Mouse (Mus musculus): ENCODE results near the gene Dnaja4. TPM values are rescaled to one million over a fixed set of nuclear protein-coding genes. Genes with fewer than 3 reads are reported as not detected.

Gene Dnaja4
- 90.6 TPM for polyA plus RNA-seq (2014; fragmentation: Illumina TruSeq; extraction: RNeasy Lipid Tissue Mini Kit (QIAGEN cat#74804); ENCODE audit: low read depth, low replicate concordance)

GRCm38 (mm10) chr9:54698318-54699086 lies at the start of gene Dnaja4:
Gene Dnaja4, plus strand, starts transcription at chr9:54698873.

DNA sequence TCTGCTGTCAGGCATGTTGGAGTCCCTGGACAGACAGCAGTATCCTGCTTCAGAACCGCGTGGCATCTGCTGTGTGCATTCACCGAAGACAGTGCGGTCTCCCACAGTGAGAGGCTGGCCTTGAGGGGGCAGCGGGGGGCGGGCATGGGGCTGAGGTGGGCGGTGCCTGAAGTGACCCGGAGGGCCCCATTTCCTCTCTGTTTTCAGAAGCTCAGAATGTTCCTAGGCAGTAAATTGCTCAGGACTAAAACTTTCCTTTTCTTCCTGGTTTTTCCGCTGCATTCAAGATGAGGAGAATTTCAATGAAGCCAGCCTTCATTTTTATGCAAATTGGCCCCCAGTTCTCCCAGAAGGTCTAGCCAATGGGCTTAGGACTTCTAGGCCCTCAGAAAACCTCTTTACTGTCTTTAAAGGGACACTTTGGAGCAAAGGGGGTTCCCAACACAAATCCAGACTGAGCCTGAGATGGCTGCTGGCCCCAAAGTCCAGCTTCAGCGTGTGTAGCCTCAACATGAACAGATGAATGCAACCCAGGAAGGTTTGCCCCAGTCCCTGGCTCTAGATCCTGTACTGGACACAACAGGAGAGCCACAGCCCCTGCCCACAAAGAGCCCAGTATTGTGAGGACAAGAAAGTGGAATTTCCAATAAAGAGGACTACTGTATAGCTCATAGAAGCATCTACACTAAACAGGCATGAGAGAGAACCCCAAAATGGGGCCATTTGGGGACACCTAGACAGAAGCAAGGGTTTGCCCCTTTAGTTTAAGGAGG lies 36.9 kb upstream of the Dnaja4 start, which contains the start of gene Acsbg1:
TSS of gene Acsbg1 (minus strand) at position 266 of the 773 bp plus-strand sequence.

DNA sequence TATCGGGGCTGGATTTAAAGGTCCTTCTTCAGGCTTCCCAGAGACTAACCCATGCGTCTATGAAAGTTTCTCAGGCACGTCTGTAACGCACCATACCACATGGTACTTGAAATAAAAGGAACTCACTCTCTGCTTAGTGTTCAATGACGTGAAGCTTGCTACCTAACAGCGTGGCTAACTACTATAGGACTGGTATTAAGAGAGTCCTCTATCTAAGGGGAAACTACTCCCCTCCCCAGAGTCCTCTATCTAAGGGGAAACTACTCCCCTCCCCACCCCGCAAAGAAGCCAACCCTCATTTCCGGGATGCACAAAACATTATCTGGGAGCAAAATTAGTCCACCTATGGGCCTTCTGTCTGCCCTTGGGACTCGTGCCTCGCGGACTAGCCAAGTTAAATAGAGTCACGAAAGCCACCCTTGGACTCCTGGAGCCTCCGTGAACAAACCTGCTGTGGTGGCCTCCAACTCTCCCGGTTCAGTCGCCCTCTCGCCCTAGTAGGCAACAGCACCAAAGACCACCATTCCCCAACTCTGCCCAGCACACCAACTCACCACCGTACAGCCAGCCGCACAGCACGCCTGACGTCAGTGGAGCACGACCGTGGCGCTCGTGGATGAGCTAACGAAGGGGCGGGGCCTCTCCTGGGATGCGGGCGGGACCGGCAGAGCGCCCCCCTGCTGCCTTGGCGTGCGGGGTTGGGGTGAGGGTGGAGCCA lies 35.4 kb downstream of the Dnaja4 start, which contains the start of gene Wdr61:
TSS of gene Wdr61 (minus strand) at position 599 of the 718 bp plus-strand sequence.

DNA sequence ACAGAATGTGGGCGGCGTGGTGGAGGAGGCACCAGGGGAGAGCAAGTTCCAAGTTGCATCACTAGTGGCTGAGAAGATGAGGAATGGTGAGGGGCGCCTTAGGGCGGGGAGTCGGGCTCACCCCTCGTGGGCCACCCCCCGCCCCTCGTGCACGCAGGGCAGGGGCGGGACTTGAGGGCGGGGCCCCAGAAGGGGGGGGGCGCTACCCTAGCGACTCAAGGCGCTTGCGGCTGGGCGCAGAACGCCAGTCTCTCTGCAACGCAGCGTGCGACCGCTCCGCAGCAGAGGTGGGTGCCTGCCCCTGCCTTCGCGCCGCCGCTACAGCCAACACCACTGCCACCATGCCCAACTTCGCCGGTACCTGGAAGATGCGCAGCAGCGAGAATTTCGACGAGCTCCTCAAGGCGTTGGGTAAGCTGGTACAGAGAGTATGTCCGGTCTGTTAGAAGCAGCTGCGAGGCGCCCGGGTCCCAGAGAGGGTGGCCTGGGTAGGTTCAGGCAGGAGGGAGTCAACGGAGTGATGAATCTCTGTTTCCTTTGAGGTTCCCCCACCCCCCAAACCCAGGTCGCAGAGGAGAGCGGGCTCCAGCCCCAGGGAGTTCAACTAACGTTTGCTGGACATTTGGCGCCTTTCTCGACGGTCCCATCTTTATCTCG lies 66.0 kb downstream of the Dnaja4 start, which contains the start of gene Crabp1:
TSS of gene Crabp1 (plus strand) at position 188 of the 657 bp plus-strand sequence.

Other genes starting within 250 kb of the Dnaja4 start
- 17.8 TPM for gene Dmxl2, start 197.2 kb upstream of the Dnaja4 start, polyA plus RNA-seq (2014; fragmentation: Illumina TruSeq; extraction: RNeasy Lipid Tissue Mini Kit (QIAGEN cat#74804); ENCODE audit: low read depth, low replicate concordance)
- not detected for gene Sh2d7, start 159.9 kb upstream of the Dnaja4 start, polyA plus RNA-seq (2014; fragmentation: Illumina TruSeq; extraction: RNeasy Lipid Tissue Mini Kit (QIAGEN cat#74804); ENCODE audit: low read depth, low replicate concordance)
- 4.3 TPM for gene Cib2, start 138.7 kb upstream of the Dnaja4 start, polyA plus RNA-seq (2014; fragmentation: Illumina TruSeq; extraction: RNeasy Lipid Tissue Mini Kit (QIAGEN cat#74804); ENCODE audit: low read depth, low replicate concordance)
- 702 TPM for gene Idh3a, start 112.5 kb upstream of the Dnaja4 start, polyA plus RNA-seq (2014; fragmentation: Illumina TruSeq; extraction: RNeasy Lipid Tissue Mini Kit (QIAGEN cat#74804); ENCODE audit: low read depth, low replicate concordance)
- gene Acsbg1, start 37.0 kb upstream of the Dnaja4 start, polyA plus RNA-seq (2014; fragmentation: Illumina TruSeq; extraction: RNeasy Lipid Tissue Mini Kit (QIAGEN cat#74804); ENCODE audit: low read depth, low replicate concordance), result 0.29 TPM
- gene Wdr61, start 35.6 kb downstream of the Dnaja4 start, polyA plus RNA-seq (2014; fragmentation: Illumina TruSeq; extraction: RNeasy Lipid Tissue Mini Kit (QIAGEN cat#74804); ENCODE audit: low read depth, low replicate concordance), result 42.7 TPM
- gene Crabp1, start 65.9 kb downstream of the Dnaja4 start, polyA plus RNA-seq (2014; fragmentation: Illumina TruSeq; extraction: RNeasy Lipid Tissue Mini Kit (QIAGEN cat#74804); ENCODE audit: low read depth, low replicate concordance), result 0.65 TPM
- 22.0 TPM for gene Ireb2, start 164.9 kb downstream of the Dnaja4 start, polyA plus RNA-seq (2014; fragmentation: Illumina TruSeq; extraction: RNeasy Lipid Tissue Mini Kit (QIAGEN cat#74804); ENCODE audit: low read depth, low replicate concordance)
- gene Hykk, start 218.4 kb downstream of the Dnaja4 start, polyA plus RNA-seq (2014; fragmentation: Illumina TruSeq; extraction: RNeasy Lipid Tissue Mini Kit (QIAGEN cat#74804); ENCODE audit: low read depth, low replicate concordance), result 1.2 TPM

All from heart, adult 10 weeks (tissue).